Mouse (Mus musculus) cerebellum, adult 2 months (tissue): ENCODE measurements around the gene Blnk.

Experiments
- CTCF ChIP-seq: fragments of 200-500 bp; IDR thresholded peaks from 2 replicates; pipeline ENCODE4 v1.5.1; 2011; ENCODE audit warnings: low read depth, mild to moderate bottlenecking, control low read depth, low read length, moderate library complexity, borderline replicate concordance; ENCODE audit not compliant: insufficient read depth
- POLR2A ChIP-seq: fragments of 200-500 bp; IDR thresholded peaks from 2 replicates; pipeline ENCODE4 v1.6.1; 2011; ENCODE audit warnings: low read length, control low read depth, borderline replicate concordance; ENCODE audit not compliant: insufficient read depth

GRCm38 (mm10) chr19:40964936-40965850 lies 29.1 kb downstream of the Blnk start:
- no peak for TF ChIP-seq CTCF
- no peak for TF ChIP-seq POLR2A
